Mouse (Mus musculus): ENCODE measurements at regions not wholly inside any gene's neighbourhood (a gene's known extent, or its start where the extent isn't known, plus 50 kb on each side); places are given as distances from the start of the nearest gene placed in this dataset.

DNA sequence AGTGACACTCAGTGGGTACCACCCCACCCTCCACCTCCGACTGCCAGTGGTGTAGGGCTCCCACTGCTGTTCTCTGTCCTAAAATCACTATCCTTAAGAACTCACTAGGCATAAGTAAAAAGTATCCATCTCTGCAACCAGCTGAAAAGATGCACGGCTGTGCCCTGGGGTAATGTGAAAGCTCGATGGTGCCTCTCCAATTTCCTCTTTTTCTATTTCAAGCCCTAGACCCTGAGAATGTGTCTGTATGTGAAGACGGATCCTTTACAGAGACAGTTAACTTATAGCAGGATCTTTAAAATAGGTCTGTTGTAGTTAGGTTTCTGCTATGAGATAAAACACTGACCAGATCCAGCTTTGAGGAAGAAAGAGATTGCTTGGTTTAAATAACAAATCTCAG is 149.1 kb upstream of the Thbs1 start:
- Histone ChIP-seq H3K27me3 (ENCODE audit: control insufficient read depth, insufficient read depth, low read length) (no peaks in the 10 kb centered on the region), H3K4me2 (replicated peaks; ENCODE audit: low read depth) (no peak overlapping the region), H3K9me3 (ENCODE audit: control insufficient read depth, low read length) (no peaks in the 10 kb centered on the region), H3K4me1 (replicated peaks; ENCODE audit: control insufficient read depth, insufficient read depth) (no peaks in the 10 kb centered on the region), H3K9ac (ENCODE audit: low read length) (no peak overlapping the region), H3K36me3 (ENCODE audit: control insufficient read depth, insufficient read depth, low read length) (no peaks in the 10 kb centered on the region), H3K27ac (replicated peaks) (no peak overlapping the region; the same call in 1 of the 2 replicates), H3K4me3 (ENCODE audit: low read depth, low read length) (no peak overlapping the region)
- no peak for DNase-seq (ENCODE audit: low spot score)
- ATAC-seq (ENCODE audit: low FRiP score, low TSS enrichment): no peak
- 66% methylated on average over 4 of the region's 4 CpGs for WGBS
- TF ChIP-seq EP300 (optimal IDR thresholded peaks at IDR 0.05) (no peak), CTCF (IDR thresholded peaks at IDR 0.05; ENCODE audit: low read depth) (no peak)

DNA sequence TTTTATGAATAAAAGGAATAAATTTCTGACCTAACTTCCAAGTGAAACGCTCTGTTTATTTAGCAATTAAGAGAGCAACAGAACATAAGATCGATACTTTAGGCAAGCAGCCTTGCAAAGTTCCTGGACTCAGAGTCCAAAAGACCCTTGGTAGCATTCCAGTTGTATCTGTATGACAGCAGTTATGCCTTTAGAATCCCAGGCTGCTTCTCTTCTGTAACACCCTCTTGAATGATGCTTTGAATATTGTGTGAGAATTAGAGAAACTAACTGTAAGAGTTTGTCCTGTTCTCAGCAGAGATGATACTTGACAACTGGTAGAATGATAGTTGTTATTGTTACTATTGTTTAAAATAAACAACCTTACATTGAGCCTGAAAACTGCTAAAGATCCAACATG is 148.2 kb upstream of the Thbs1 start:
- no peaks in the 10 kb centered on the region for H3K27me3 ChIP-seq (ENCODE audit: control insufficient read depth, insufficient read depth, low read length)
- H3K9me3 ChIP-seq (ENCODE audit: control insufficient read depth, low read length): no peaks in the 10 kb centered on the region
- DNase-seq (ENCODE audit: low spot score) (no peak), ATAC-seq (ENCODE audit: low FRiP score, low TSS enrichment) (no peak)
- no peak overlapping the region for H3K4me3 ChIP-seq (ENCODE audit: low read depth, low read length)
- no peaks in the 10 kb centered on the region for H3K36me3 ChIP-seq (ENCODE audit: control insufficient read depth, insufficient read depth, low read length)
- no peak overlapping the region for H3K4me2 ChIP-seq (replicated peaks; ENCODE audit: low read depth)
- no peak overlapping the region for H3K9ac ChIP-seq (ENCODE audit: low read length)
- H3K4me1 ChIP-seq (replicated peaks; ENCODE audit: control insufficient read depth, insufficient read depth): no peaks in the 10 kb centered on the region
- no peak overlapping the region for H3K27ac ChIP-seq (replicated peaks)
- TF ChIP-seq EP300 (optimal IDR thresholded peaks at IDR 0.05) (no peak), CTCF (IDR thresholded peaks at IDR 0.05; ENCODE audit: low read depth) (no peak)
- 50% methylated on average over 2 of the region's 2 CpGs for WGBS

- DNase-seq (ENCODE audit: low spot score) (no peak), ATAC-seq (ENCODE audit: low FRiP score, low TSS enrichment) (no peak)
- H3K27ac ChIP-seq (replicated peaks): no peak overlapping the region
- H3K4me1 ChIP-seq (replicated peaks; ENCODE audit: control insufficient read depth, insufficient read depth): no peaks in the 10 kb centered on the region
- WGBS: 90% methylated on average over 4 of the region's 4 CpGs
- no peak overlapping the region for H3K4me3 ChIP-seq (ENCODE audit: low read depth, low read length)
- H3K9ac ChIP-seq (ENCODE audit: low read length): no peak overlapping the region
- TF ChIP-seq EP300 (optimal IDR thresholded peaks at IDR 0.05) (no peak), CTCF (IDR thresholded peaks at IDR 0.05; ENCODE audit: low read depth) (no peak)
- no peaks in the 10 kb centered on the region for H3K27me3 ChIP-seq (ENCODE audit: control insufficient read depth, insufficient read depth, low read length)
- H3K9me3 ChIP-seq (ENCODE audit: control insufficient read depth, low read length): no peaks in the 10 kb centered on the region
- no peaks in the 10 kb centered on the region for H3K36me3 ChIP-seq (ENCODE audit: control insufficient read depth, insufficient read depth, low read length)
- H3K4me2 ChIP-seq (replicated peaks; ENCODE audit: low read depth): no peak overlapping the region
Observed at GRCm38 (mm10) chr2:117965758-117966157, 145.9 kb upstream of the Thbs1 start.

DNA sequence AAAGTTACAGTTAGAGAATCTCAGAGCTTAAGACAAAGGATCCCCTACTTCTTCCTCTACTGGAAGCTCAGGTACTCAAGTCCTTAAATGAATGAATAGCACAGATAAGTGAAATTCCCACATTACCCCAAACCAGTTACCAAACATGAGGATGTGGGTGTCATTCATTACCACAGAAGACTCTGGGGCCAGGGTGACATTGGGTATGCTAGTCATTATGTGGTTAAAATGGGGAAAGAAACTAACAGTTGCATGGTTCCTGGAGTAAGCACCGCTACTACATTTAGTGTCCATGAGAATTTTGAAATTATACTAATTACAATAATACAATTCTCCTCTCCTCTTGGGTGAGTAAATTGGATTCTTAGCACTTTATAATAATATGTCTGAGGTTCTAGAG is 142.9 kb upstream of the Thbs1 start:
- Histone ChIP-seq H3K36me3 (ENCODE audit: control insufficient read depth, insufficient read depth, low read length) (no peaks in the 10 kb centered on the region), H3K4me1 (replicated peaks; ENCODE audit: control insufficient read depth, insufficient read depth) (no peaks in the 10 kb centered on the region), H3K9ac (ENCODE audit: low read length) (no peak overlapping the region), H3K27me3 (ENCODE audit: control insufficient read depth, insufficient read depth, low read length) (no peaks in the 10 kb centered on the region), H3K4me2 (replicated peaks; ENCODE audit: low read depth) (no peak overlapping the region), H3K4me3 (ENCODE audit: low read depth, low read length) (no peak overlapping the region), H3K9me3 (ENCODE audit: control insufficient read depth, low read length) (no peaks in the 10 kb centered on the region), H3K27ac (replicated peaks) (no peak overlapping the region)
- TF ChIP-seq EP300 (optimal IDR thresholded peaks at IDR 0.05): no peak
- TF ChIP-seq CTCF (IDR thresholded peaks at IDR 0.05; ENCODE audit: low read depth): no peak
- 89% methylated on average over 1 of the region's 1 CpGs for WGBS
- DNase-seq (ENCODE audit: low spot score) (no peak), ATAC-seq (ENCODE audit: low FRiP score, low TSS enrichment) (no peak)

- DNase-seq (ENCODE audit: low spot score) (no peak), ATAC-seq (ENCODE audit: low FRiP score, low TSS enrichment) (no peak)
- Histone ChIP-seq H3K4me1 (replicated peaks; ENCODE audit: control insufficient read depth, insufficient read depth) (no peaks in the 10 kb centered on the region), H3K27ac (replicated peaks) (no peak overlapping the region), H3K4me3 (ENCODE audit: low read depth, low read length) (no peak overlapping the region), H3K27me3 (ENCODE audit: control insufficient read depth, insufficient read depth, low read length) (no peaks in the 10 kb centered on the region), H3K4me2 (replicated peaks; ENCODE audit: low read depth) (no peak overlapping the region), H3K9me3 (ENCODE audit: control insufficient read depth, low read length) (no peaks in the 10 kb centered on the region), H3K9ac (ENCODE audit: low read length) (no peak overlapping the region), H3K36me3 (ENCODE audit: control insufficient read depth, insufficient read depth, low read length) (no peaks in the 10 kb centered on the region)
- 73% methylated on average over 5 of the region's 5 CpGs for WGBS
- TF ChIP-seq EP300 (optimal IDR thresholded peaks at IDR 0.05) (no peak), CTCF (IDR thresholded peaks at IDR 0.05; ENCODE audit: low read depth) (no peak)
Observed at GRCm38 (mm10) chr2:117970631-117971030, 141.0 kb upstream of the Thbs1 start.

- DNase-seq (ENCODE audit: low spot score) (no peak), ATAC-seq (ENCODE audit: low FRiP score, low TSS enrichment) (no peak)
- no peak overlapping the region for H3K9ac ChIP-seq (ENCODE audit: low read length)
- no peak for TF ChIP-seq EP300 (optimal IDR thresholded peaks at IDR 0.05)
- TF ChIP-seq CTCF (IDR thresholded peaks at IDR 0.05; ENCODE audit: low read depth): no peak
- H3K9me3 ChIP-seq (ENCODE audit: control insufficient read depth, low read length): no peaks in the 10 kb centered on the region
- no peaks in the 10 kb centered on the region for H3K4me1 ChIP-seq (replicated peaks; ENCODE audit: control insufficient read depth, insufficient read depth)
- H3K36me3 ChIP-seq (ENCODE audit: control insufficient read depth, insufficient read depth, low read length): no peaks in the 10 kb centered on the region
- H3K27ac ChIP-seq (replicated peaks): no peak overlapping the region
- 91% methylated on average over 9 of the region's 9 CpGs for WGBS
- H3K27me3 ChIP-seq (ENCODE audit: control insufficient read depth, insufficient read depth, low read length): no peaks in the 10 kb centered on the region
- no peak overlapping the region for H3K4me2 ChIP-seq (replicated peaks; ENCODE audit: low read depth)
- H3K4me3 ChIP-seq (ENCODE audit: low read depth, low read length): no peak overlapping the region
Observed at GRCm38 (mm10) chr2:117977033-117977432, 134.6 kb upstream of the Thbs1 start.

Measured in stomach, postnatal 0 days (tissue).